Mouse (Mus musculus) ES-E14 (cell line): Measurements from ENCODE around the gene Khk. TPM values are rescaled to one million over a fixed set of nuclear protein-coding genes. Genes with fewer than 3 reads are reported as not detected.

ENCODE experiments used
- DNase-seq: peaks from one replicate; pipeline ENCODE4 v3.0.0-alpha.2; 2013; ENCODE audit warnings: low read depth, low spot score
- H3K27ac ChIP-seq: 2 replicates; pipeline ENCODE4 v1.5.1; 2012; ENCODE audit warnings: low read depth, mild to moderate bottlenecking, low read length, moderate library complexity, mixed read lengths; ENCODE audit not compliant: poor library complexity, insufficient read depth, severe bottlenecking
- H3K36me3 ChIP-seq: 2 replicates; pipeline ENCODE4 v1.6.1; 2012; ENCODE audit warnings: mild to moderate bottlenecking, low read length, moderate library complexity, mixed read lengths; ENCODE audit not compliant: control insufficient read depth, poor library complexity, insufficient read depth, severe bottlenecking
- H3K4me1 ChIP-seq, 2 experiments: fragments of 150-350 bp in 1 of 2; sonication (generic) in 1 of 2; 2 replicates each; pipeline ENCODE4 v1.6.1; 2012; ENCODE audit warnings: low read length in 2 of 2, mild to moderate bottlenecking in 1 of 2, mixed read lengths in 1 of 2; ENCODE audit not compliant: control insufficient read depth in 2 of 2, insufficient read depth in 2 of 2, poor library complexity in 1 of 2
- H3K4me3 ChIP-seq, 2 experiments: fragments of 150-350 bp in 1 of 2; sonication (generic) in 1 of 2; 2 replicates each; pipeline ENCODE4 v1.5.1; 2012; ENCODE audit warnings: low read length in 2 of 2, low read depth in 1 of 2, mild to moderate bottlenecking in 1 of 2, mixed read lengths in 1 of 2; ENCODE audit not compliant: insufficient read depth in 1 of 2, poor library complexity in 1 of 2, severe bottlenecking in 1 of 2
- H3K9ac ChIP-seq: 2 replicates; pipeline ENCODE4 v1.6.1; 2012; ENCODE audit warnings: low read depth, mild to moderate bottlenecking, low read length, mixed read lengths; ENCODE audit not compliant: poor library complexity, insufficient read depth, severe bottlenecking
- H3K9me3 ChIP-seq: fragments of 150-350 bp; sonication (generic); 2 replicates; pipeline ENCODE4 v1.6.1; 2012; ENCODE audit warnings: low read depth, mild to moderate bottlenecking, low read length; ENCODE audit not compliant: control insufficient read depth, insufficient read depth
- CHD2 ChIP-seq: IDR thresholded peaks from 2 replicates; pipeline ENCODE4 v1.6.1; 2014; ENCODE audit warnings: mild to moderate bottlenecking, low read depth, low read length, inconsistent platforms
- HCFC1 ChIP-seq: IDR thresholded peaks from 2 replicates; pipeline ENCODE4 v1.6.1; 2012; ENCODE audit warnings: low read length, inconsistent platforms, borderline replicate concordance; ENCODE audit not compliant: insufficient read depth
- MAFK ChIP-seq: IDR thresholded peaks from 2 replicates; pipeline ENCODE4 v1.6.1; 2014; ENCODE audit warnings: mild to moderate bottlenecking, low read depth, low read length, inconsistent platforms; ENCODE audit not compliant: insufficient read depth
- ZC3H11A ChIP-seq: IDR thresholded peaks from 2 replicates; pipeline ENCODE4 v1.6.1; 2012; ENCODE audit warnings: low read depth, mild to moderate bottlenecking, inconsistent platforms, low read length, borderline replicate concordance
- ZNF384 ChIP-seq: IDR thresholded peaks from 2 replicates; pipeline ENCODE4 v1.6.1; 2012; ENCODE audit warnings: low read depth, low read length, inconsistent platforms
- in situ Hi-C, 2 experiments: fragments of 600-800 bp; cut with MboI; formaldehyde crosslinking; loops; one replicate each; pipeline ENCODE4 v1.15.1; 2025; ENCODE audit warnings: low sequenced_read_pairs in 2 of 2, inconsistent platforms in 1 of 2; ENCODE audit not compliant: unreplicated experiment in 2 of 2
- total RNA-seq: library from RNA; depleted of rRNA; stranded (reverse); fragments of 300-350 nt; gene quantifications from 2 replicates; pipeline ENCODE4 v1.2.3, GENCODE M21; 2012

The Khk gene
- total RNA-seq, 1 experiment = 14.9 TPM

GRCm38 (mm10) chr5:30944956-30945781, 23.9 kb downstream of the Khk start, which contains the start of gene Cgref1:
TSS of gene Cgref1 (minus strand) at chr5:30945591.
- in situ Hi-C loops = loop anchor here in 1 of 2 experiments (25.0 kb wide), 1 partner anchor 133 kb away; the partner anchor contains the start of gene Mapre3
- H3K9me3 ChIP-seq = no peaks in the 10 kb centered on the region

GRCm38 (mm10) chr5:30948620-30949019, 27.4 kb downstream of the Khk start:
- H3K4me3 ChIP-seq = no peak overlapping the region
- TF ChIP-seq HCFC1 (no peak), CHD2 (no peak), MAFK (no peak), ZC3H11A (no peak), ZNF384 (no peak)
- H3K36me3 ChIP-seq = peaks cover 7% of the 10 kb centered on the region
- DNase-seq = no peak
- H3K9ac ChIP-seq = no peak overlapping the region
- H3K4me1 ChIP-seq = peaks cover 0 to 5% of the 10 kb centered on the region in 2 experiments; a peak in 2 of 4 replicates
- H3K27ac ChIP-seq = no peak overlapping the region
- in situ Hi-C loops = loop anchor here in 1 of 2 experiments (25.0 kb wide), 1 partner anchor 136 kb away; the partner anchor contains the start of gene Mapre3
- H3K9me3 ChIP-seq = no peaks in the 10 kb centered on the region

More at GRCm38 (mm10) chr5:30944956-30945781, 23.9 kb downstream of the Khk start, which contains the start of gene Cgref1:
- Histone ChIP-seq H3K36me3 (no peaks in the 10 kb centered on the region), H3K9ac (peak within 1 kb of the TSS; percentile 42), H3K4me1 (peaks cover 0 to 3% of the 10 kb centered on the region in 2 experiments; a peak in 1 of 4 replicates), H3K27ac (no peak within 1 kb of the TSS), H3K4me3 (peak within 1 kb of the TSS; percentile 63 to 73)
- no peak for DNase-seq
- TF ChIP-seq ZNF384 = no peak
- no peak for TF ChIP-seq ZC3H11A
- no peak for TF ChIP-seq CHD2
- no peak for TF ChIP-seq MAFK
- no peak for TF ChIP-seq HCFC1

GRCm38 (mm10) chr5:30949654-30950326, 28.6 kb downstream of the Khk start:
- Histone ChIP-seq H3K4me1 (peaks cover 0 to 5% of the 10 kb centered on the region in 2 experiments; a peak in 2 of 4 replicates), H3K9ac (peak overlapping the region; percentile 87), H3K4me3 (peak overlapping the region; percentile 76 to 84), H3K27ac (no peak overlapping the region; the same call in 1 of the 2 replicates), H3K9me3 (no peaks in the 10 kb centered on the region), H3K36me3 (peaks cover 17% of the 10 kb centered on the region)
- DNase-seq = peak; percentile 88
- TF ChIP-seq ZC3H11A (no peak), HCFC1 (no peak), CHD2 (no peak), MAFK (no peak), ZNF384 (no peak)
- in situ Hi-C loops = loop anchor here in 1 of 2 experiments (25.0 kb wide), 1 partner anchor 137 kb away; the partner anchor contains the start of gene Mapre3

GRCm38 (mm10) chr5:30950451-30950850, 29.2 kb downstream of the Khk start:
- no peak overlapping the region for H3K27ac ChIP-seq
- peak overlapping the region; percentile 87; the same call in 1 of the 2 replicates for H3K9ac ChIP-seq
- in situ Hi-C loops = no loop called here
- peak overlapping the region; percentile 76 to 84 for H3K4me3 ChIP-seq
- no peaks in the 10 kb centered on the region for H3K9me3 ChIP-seq
- peaks cover 23% of the 10 kb centered on the region for H3K36me3 ChIP-seq
- H3K4me1 ChIP-seq = peaks cover 0 to 5% of the 10 kb centered on the region in 2 experiments; a peak in 2 of 4 replicates
- no peak for DNase-seq
- TF ChIP-seq MAFK (no peak), HCFC1 (no peak), ZC3H11A (no peak), ZNF384 (no peak), CHD2 (no peak)
